Mouse (Mus musculus) neural tube, embryonic 11.5 days (tissue): ENCODE measurements at regions not wholly inside any gene's neighbourhood (a gene's known extent, or its start where the extent isn't known, plus 50 kb on each side); places are given as distances from the start of the nearest gene placed in this dataset.

Source experiments
- ATAC-seq: fragments of 200-750 bp; cut with Nextera tagmentation; 2 replicates; pipeline ENCODE4 v1.8.0; 2017; ENCODE audit warnings: moderate number of reproducible peaks, mild to moderate bottlenecking, moderate TSS enrichment, moderate library complexity; ENCODE audit not compliant: insufficient read depth, low FRiP score, low TSS enrichment
- DNase-seq: peaks from one replicate; pipeline ENCODE4 v3.0.0-alpha.2; 2015; ENCODE audit warnings: low spot score
- H3K27ac ChIP-seq: fragments of 300-500 bp; sonication (generic); 2 replicates; pipeline ENCODE4 v1.5.1; 2014; ENCODE audit warnings: low read depth, mild to moderate bottlenecking, low read length
- H3K27me3 ChIP-seq: fragments of 300-500 bp; sonication (generic); 2 replicates; pipeline ENCODE4 v1.6.1; 2014; ENCODE audit warnings: mild to moderate bottlenecking, low read length, mixed read lengths; ENCODE audit not compliant: control insufficient read depth, insufficient read depth
- H3K36me3 ChIP-seq: fragments of 300-500 bp; sonication (generic); 2 replicates; pipeline ENCODE4 v1.6.1; 2014; ENCODE audit warnings: mild to moderate bottlenecking, low read length, moderate library complexity, mixed read lengths; ENCODE audit not compliant: control insufficient read depth, insufficient read depth
- H3K4me1 ChIP-seq: fragments of 300-500 bp; sonication (generic); 2 replicates; pipeline ENCODE4 v1.6.1; 2014; ENCODE audit warnings: low read length, mixed read lengths; ENCODE audit not compliant: control insufficient read depth, insufficient read depth
- H3K4me2 ChIP-seq: fragments of 300-500 bp; sonication (generic); 2 replicates; pipeline ENCODE4 v1.6.1; 2014; ENCODE audit warnings: low read depth, mild to moderate bottlenecking, moderate library complexity
- H3K4me3 ChIP-seq: fragments of 300-500 bp; sonication (generic); 2 replicates; pipeline ENCODE4 v1.5.1; 2014; ENCODE audit warnings: low read depth, low read length
- H3K9ac ChIP-seq: fragments of 300-500 bp; sonication (generic); 2 replicates; pipeline ENCODE4 v1.6.1; 2014; ENCODE audit warnings: mild to moderate bottlenecking, low read length
- H3K9me3 ChIP-seq: fragments of 300-500 bp; sonication (generic); 2 replicates; pipeline ENCODE4 v1.6.1; 2016; ENCODE audit warnings: low read length; ENCODE audit not compliant: control insufficient read depth
- WGBS: fragments of 180-500 bp; shearing (Covaris S2); extraction: QIAGEN DNeasy Blood & Tissue Kit; methylation state at CpG from one replicate; pipeline ENCODE4 v1.1.7; 2014; 5-methylcytosine and 5-hydroxymethylcytosine counted together

DNA sequence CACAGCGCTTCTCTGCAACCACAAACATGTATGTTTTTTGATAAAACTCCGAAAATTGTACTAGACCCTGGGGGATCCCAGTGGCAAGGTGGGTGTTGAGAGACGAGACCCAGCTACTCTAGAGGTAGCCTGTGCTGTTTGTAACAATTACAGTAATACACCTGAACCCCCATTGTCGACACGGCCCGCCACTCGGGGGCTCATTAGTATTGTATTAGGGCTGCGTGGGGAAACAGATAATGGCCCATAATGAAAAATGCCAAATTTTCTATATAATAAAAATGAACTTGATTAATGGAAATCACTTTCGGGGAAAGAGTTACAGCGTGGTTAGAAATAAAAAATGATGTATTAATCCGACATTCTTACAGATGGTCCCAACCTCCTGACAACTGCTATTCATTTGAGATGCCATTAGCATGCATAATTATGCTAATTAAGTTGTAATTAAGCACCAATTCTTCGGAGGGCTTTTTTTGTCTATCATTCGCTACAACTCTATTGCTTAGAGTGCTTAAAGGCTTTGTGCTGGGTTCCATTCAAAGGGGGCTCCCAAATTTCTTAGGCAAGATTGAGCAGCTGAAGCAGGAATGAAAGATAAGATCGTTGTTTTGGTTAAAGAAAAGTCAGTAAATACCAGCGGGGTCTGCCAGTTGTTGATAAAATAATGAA is 120.2 kb upstream of the Dynlrb2 start:
- Histone ChIP-seq H3K9me3 (no peaks in the 10 kb centered on the region), H3K4me3 (peak overlapping the region; percentile 15), H3K4me2 (peak overlapping the region; percentile 38), H3K4me1 (peaks cover 8% of the 10 kb centered on the region; the same call in 1 of the 2 replicates), H3K27ac (no peak overlapping the region), H3K9ac (no peak overlapping the region), H3K27me3 (no peaks in the 10 kb centered on the region), H3K36me3 (no peaks in the 10 kb centered on the region)
- WGBS: 34% methylated on average over 15 of the region's 15 CpGs
- ATAC-seq (peak; percentile 71), DNase-seq (no peak)

- H3K27me3 ChIP-seq: no peaks in the 10 kb centered on the region
- no peak overlapping the region for H3K27ac ChIP-seq
- ATAC-seq: peak; percentile 73
Measured at GRCm38 (mm10) chr8:116383495-116384417, 121.0 kb upstream of the Dynlrb2 start.

GRCm38 (mm10) chr8:116383036-116383435 is 121.7 kb upstream of the Dynlrb2 start:
- Histone ChIP-seq H3K9ac (no peak overlapping the region), H3K4me1 (peaks cover 8% of the 10 kb centered on the region; the same call in 1 of the 2 replicates), H3K36me3 (no peaks in the 10 kb centered on the region), H3K27me3 (no peaks in the 10 kb centered on the region), H3K4me3 (no peak overlapping the region), H3K4me2 (no peak overlapping the region), H3K27ac (no peak overlapping the region), H3K9me3 (no peaks in the 10 kb centered on the region)
- DNase-seq (no peak), ATAC-seq (no peak)
- 81% methylated on average over 8 of the region's 8 CpGs for WGBS

More at GRCm38 (mm10) chr8:116383495-116384417, 121.0 kb upstream of the Dynlrb2 start:
- no peaks in the 10 kb centered on the region for H3K36me3 ChIP-seq
- no peak overlapping the region for H3K9ac ChIP-seq
- no peaks in the 10 kb centered on the region for H3K9me3 ChIP-seq
- H3K4me3 ChIP-seq: no peak overlapping the region
- WGBS: 6% methylated on average over 12 of the region's 14 CpGs
- peaks cover 8% of the 10 kb centered on the region; the same call in 1 of the 2 replicates for H3K4me1 ChIP-seq
- H3K4me2 ChIP-seq: no peak overlapping the region; the same call in 1 of the 2 replicates
- DNase-seq: peak; percentile 65

DNA sequence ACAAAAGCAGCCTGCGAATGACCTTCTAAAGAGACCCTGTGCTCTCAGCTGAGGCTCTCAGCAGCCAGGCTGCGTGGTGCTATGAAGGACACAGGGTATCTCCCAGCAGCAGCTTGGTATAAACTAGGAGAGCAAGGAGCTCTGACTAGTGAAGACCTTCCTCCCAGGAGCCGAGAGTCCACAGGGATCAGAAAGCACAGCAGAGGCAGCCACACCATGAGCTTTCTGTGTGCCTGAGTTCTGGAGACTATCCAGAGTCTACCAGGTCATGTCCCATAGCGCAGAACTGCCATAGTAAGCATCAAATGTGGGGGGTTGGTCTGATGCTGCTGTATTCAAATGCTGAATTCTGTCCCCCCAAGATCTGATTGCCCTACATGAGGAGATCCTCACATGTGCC is 124.2 kb upstream of the Dynlrb2 start:
- no peak for ATAC-seq
- Histone ChIP-seq H3K4me1 (peaks cover 8% of the 10 kb centered on the region; the same call in 1 of the 2 replicates), H3K9me3 (no peaks in the 10 kb centered on the region), H3K27me3 (no peaks in the 10 kb centered on the region), H3K9ac (no peak overlapping the region), H3K4me2 (no peak overlapping the region), H3K4me3 (no peak overlapping the region), H3K36me3 (no peaks in the 10 kb centered on the region), H3K27ac (no peak overlapping the region)
- 93% methylated on average over 4 of the region's 4 CpGs for WGBS
- no peak for DNase-seq

DNA sequence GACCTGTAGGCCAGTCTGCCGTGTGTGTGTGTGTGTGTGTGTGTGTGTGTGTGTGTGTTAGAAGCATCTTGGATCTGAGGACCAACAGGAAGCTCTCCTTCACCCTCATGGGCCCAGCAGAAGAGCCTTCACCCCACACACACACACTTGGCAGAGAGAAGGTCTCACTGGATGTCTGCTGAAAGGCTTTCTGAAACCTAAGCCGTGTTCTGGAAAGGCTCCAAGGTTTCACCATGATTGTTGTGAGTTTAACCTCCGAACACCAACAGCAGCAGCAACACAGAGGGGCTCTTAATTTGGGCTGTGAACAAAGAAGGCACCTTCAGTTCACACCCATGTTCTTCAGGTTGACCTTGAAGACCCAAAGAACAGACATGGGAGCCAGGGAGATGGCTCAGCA is 124.9 kb upstream of the Dynlrb2 start:
- no peaks in the 10 kb centered on the region for H3K27me3 ChIP-seq

GRCm38 (mm10) chr8:116375758-116376157 is 129.0 kb upstream of the Dynlrb2 start:
- Histone ChIP-seq H3K4me1 (no peaks in the 10 kb centered on the region), H3K9me3 (no peaks in the 10 kb centered on the region), H3K4me2 (no peak overlapping the region), H3K36me3 (no peaks in the 10 kb centered on the region), H3K9ac (no peak overlapping the region), H3K4me3 (no peak overlapping the region), H3K27ac (no peak overlapping the region), H3K27me3 (no peaks in the 10 kb centered on the region)
- WGBS: 85% methylated on average over 5 of the region's 5 CpGs
- ATAC-seq (no peak), DNase-seq (no peak)

More for the DNA sequence above, 124.9 kb upstream of the Dynlrb2 start:
- H3K9ac ChIP-seq: no peak overlapping the region
- no peak overlapping the region for H3K27ac ChIP-seq
- H3K4me3 ChIP-seq: no peak overlapping the region
- H3K9me3 ChIP-seq: no peaks in the 10 kb centered on the region
- no peak for DNase-seq
- no peak for ATAC-seq
- no peaks in the 10 kb centered on the region for H3K36me3 ChIP-seq
- H3K4me1 ChIP-seq: peaks cover 8% of the 10 kb centered on the region; the same call in 1 of the 2 replicates
- no peak overlapping the region for H3K4me2 ChIP-seq
- WGBS: 81% methylated on average over 3 of the region's 3 CpGs

- Histone ChIP-seq H3K36me3 (no peaks in the 10 kb centered on the region), H3K27ac (no peak overlapping the region), H3K9ac (no peak overlapping the region), H3K27me3 (no peaks in the 10 kb centered on the region), H3K9me3 (no peaks in the 10 kb centered on the region), H3K4me2 (no peak overlapping the region), H3K4me3 (no peak overlapping the region), H3K4me1 (no peaks in the 10 kb centered on the region)
- ATAC-seq (no peak), DNase-seq (no peak)
- WGBS: 81% methylated on average over 4 of the region's 4 CpGs
Measured at GRCm38 (mm10) chr8:116373063-116373462, 131.7 kb upstream of the Dynlrb2 start.

DNA sequence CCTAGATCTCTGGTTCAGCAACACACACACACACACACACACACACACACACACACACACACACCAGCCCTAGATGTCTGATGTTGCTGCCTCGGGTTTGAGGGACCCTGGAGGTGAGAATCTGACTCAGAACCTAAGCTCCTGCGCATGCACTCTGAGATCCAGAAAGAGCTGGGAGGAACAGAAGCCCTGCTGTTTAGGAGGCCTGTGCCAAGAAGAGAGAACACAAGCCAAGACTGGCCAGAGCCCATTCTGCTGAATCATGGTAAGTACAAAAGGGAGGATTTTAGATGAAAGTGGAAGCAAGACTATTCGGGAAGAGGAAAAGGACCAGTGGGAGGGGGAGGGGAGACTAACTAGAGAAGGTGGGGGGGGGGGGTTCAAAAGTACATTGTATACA is 132.2 kb upstream of the Dynlrb2 start:
- no peaks in the 10 kb centered on the region for H3K9me3 ChIP-seq
- H3K9ac ChIP-seq: no peak overlapping the region
- no peak overlapping the region for H3K4me3 ChIP-seq
- no peak overlapping the region for H3K4me2 ChIP-seq
- H3K4me1 ChIP-seq: no peaks in the 10 kb centered on the region
- H3K36me3 ChIP-seq: no peaks in the 10 kb centered on the region
- WGBS: 57% methylated on average over 3 of the region's 3 CpGs
- DNase-seq (no peak), ATAC-seq (no peak)
- no peak overlapping the region for H3K27ac ChIP-seq
- H3K27me3 ChIP-seq: no peaks in the 10 kb centered on the region
